Mouse (Mus musculus): ENCODE measurements around the gene Sdk1. TPM values are rescaled to one million over a fixed set of nuclear protein-coding genes. Genes with fewer than 3 reads are reported as not detected.
"Not testable (repeated sequence)": the region's sequence is repeated elsewhere in the genome, so short reads cannot be mapped to it uniquely, and the experiment has no call there.

Sdk1 gene
- total RNA-seq, 2 experiments from 2014 or later: 8.1 to 8.2 TPM

- no peak for DNase-seq (ENCODE audit: extremely low spot score in 1 of 2, low spot score in 1 of 2)
These were observed 374.5 kb downstream of the Sdk1 start for GRCm38 (mm10) chr5:141615763-141616162.

DNA sequence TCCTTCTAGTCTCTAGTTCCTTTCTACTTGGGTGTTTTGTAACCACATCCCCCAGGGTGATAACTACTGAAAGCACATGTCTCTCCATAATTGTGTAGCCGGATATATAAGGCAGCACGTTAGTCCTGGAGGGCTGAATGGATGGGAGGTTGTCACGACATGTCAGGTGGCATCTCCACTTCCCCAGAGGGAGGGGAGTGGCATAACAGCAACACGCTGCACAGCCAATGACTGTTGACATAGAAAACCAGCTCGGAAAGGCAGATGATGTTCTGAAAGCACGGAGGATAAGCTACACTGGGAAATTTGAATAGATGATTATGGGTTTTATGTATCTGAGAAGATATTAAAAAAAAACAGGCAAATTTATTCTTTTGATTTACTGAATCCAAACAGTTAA is 376.4 kb downstream of the Sdk1 start:
- DNase-seq (ENCODE audit: extremely low spot score in 1 of 2, low spot score in 1 of 2): no peak

DNA sequence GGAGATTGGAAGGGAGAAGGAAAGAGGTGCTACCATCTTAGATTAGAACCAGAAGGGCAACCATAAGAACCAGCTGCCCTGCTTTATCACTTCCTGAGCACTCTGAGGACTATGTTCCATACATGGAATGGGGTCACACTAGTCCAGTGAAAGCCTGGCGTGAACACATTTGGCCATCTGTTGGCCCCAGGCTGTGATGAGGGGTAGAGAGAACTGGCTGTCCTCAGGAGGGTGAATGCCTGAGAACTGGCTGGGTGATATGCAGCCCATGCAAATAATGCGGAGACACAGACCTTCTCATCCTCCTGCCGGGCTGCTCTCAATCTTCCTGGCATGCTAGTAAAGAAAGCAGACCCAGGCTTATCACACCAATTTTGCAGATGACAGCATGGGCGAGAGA is 384.1 kb downstream of the Sdk1 start:
- no peak for DNase-seq (ENCODE audit: extremely low spot score in 1 of 2, low spot score in 1 of 2)

- DNase-seq (ENCODE audit: extremely low spot score in 1 of 2, low spot score in 1 of 2): no peak
These were observed 390.4 kb downstream of the Sdk1 start for GRCm38 (mm10) chr5:141631641-141632040.

GRCm38 (mm10) chr5:141633271-141633670 is 392.0 kb downstream of the Sdk1 start:
- DNase-seq (ENCODE audit: extremely low spot score in 1 of 2, low spot score in 1 of 2): no peak

GRCm38 (mm10) chr5:141636406-141636805 is 395.1 kb downstream of the Sdk1 start:
- no peak for DNase-seq (ENCODE audit: extremely low spot score in 1 of 2, low spot score in 1 of 2)

DNA sequence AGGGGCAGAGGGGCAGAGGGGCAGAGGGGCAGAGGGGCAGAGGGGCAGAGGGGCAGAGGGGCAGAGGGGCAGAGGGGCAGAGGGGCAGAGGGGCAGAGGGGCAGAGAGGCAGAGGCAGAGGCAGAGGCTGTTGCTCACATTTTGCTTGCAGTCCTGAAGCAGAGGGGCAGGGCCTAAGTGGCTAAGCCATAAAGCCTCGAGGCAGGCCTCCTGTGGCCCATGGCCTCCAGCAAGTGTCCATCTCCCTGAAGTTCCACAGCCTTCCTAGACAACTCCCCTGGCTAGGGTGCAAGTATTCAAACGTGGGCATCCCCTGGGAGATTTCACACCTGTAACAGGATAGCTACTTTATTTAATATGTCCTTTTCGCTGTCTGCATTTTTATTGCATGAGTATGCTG is 395.8 kb downstream of the Sdk1 start:
- DNase-seq (ENCODE audit: extremely low spot score in 1 of 2, low spot score in 1 of 2): not testable (repeated sequence)

- DNase-seq (ENCODE audit: extremely low spot score in 1 of 2, low spot score in 1 of 2): no peak
These were observed 404.4 kb downstream of the Sdk1 start for GRCm38 (mm10) chr5:141645671-141646070.

DNA sequence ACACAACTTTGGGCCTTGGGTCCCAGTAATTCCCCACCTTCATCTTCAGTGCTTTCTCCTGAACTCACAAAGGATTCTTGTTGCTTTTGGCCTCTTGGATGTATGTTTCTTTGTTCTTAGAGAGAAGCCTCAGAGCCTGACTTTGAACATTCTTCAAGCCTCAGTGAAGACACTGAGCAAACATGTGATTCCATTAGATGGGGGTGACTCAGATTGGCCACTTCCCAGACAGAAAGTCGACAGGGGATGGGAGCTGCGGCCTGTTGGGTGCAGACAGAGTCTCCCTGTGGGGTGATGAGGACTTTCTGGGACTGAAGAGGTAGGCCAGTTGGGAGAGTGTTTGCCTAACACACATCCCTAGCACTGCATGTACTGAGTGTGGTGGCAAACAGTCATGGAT is 405.3 kb downstream of the Sdk1 start:
- no peak for DNase-seq (ENCODE audit: extremely low spot score in 1 of 2, low spot score in 1 of 2)

- no peak for DNase-seq (ENCODE audit: extremely low spot score in 1 of 2, low spot score in 1 of 2)
These were observed 408.6 kb downstream of the Sdk1 start for GRCm38 (mm10) chr5:141649831-141650375.

- no peak for DNase-seq (ENCODE audit: extremely low spot score in 1 of 2, low spot score in 1 of 2)
These were observed 410.5 kb downstream of the Sdk1 start for GRCm38 (mm10) chr5:141651690-141652377.

GRCm38 (mm10) chr5:141676371-141676770 is 435.1 kb downstream of the Sdk1 start:
- no peak for DNase-seq (ENCODE audit: extremely low spot score in 1 of 2, low spot score in 1 of 2)

GRCm38 (mm10) chr5:141677034-141677433 is 435.7 kb downstream of the Sdk1 start:
- DNase-seq (ENCODE audit: extremely low spot score in 1 of 2, low spot score in 1 of 2): no peak

- no peak for DNase-seq (ENCODE audit: extremely low spot score in 1 of 2, low spot score in 1 of 2)
These were observed 436.6 kb downstream of the Sdk1 start for GRCm38 (mm10) chr5:141677841-141678240.

DNA sequence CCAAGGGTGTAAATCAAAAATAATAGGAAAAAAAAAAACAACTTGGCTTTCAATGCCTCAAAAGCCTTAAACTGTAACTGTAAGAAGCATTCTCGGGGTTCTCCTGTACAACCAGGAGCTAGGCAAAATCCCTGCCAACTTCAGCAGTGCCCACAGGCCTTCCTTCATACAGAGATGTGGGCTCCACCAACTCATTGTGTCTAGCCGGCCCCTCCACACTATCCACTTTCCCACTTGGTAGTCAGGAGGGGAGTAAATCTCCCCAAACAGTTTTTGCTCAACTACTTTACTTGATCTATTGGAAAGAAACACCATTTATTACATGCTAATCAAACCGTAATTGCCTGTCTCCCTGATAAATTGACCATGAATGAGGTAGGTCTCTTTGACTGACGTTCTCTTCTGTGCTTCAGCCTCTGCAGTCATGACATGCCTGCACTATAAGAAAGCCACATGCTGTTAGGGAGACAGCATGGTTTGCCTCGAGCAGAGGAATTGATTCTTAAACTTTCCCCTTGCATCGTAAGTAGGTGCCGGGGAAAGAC is 445.7 kb downstream of the Sdk1 start:
- DNase-seq (ENCODE audit: extremely low spot score in 1 of 2, low spot score in 1 of 2): no peak

DNA sequence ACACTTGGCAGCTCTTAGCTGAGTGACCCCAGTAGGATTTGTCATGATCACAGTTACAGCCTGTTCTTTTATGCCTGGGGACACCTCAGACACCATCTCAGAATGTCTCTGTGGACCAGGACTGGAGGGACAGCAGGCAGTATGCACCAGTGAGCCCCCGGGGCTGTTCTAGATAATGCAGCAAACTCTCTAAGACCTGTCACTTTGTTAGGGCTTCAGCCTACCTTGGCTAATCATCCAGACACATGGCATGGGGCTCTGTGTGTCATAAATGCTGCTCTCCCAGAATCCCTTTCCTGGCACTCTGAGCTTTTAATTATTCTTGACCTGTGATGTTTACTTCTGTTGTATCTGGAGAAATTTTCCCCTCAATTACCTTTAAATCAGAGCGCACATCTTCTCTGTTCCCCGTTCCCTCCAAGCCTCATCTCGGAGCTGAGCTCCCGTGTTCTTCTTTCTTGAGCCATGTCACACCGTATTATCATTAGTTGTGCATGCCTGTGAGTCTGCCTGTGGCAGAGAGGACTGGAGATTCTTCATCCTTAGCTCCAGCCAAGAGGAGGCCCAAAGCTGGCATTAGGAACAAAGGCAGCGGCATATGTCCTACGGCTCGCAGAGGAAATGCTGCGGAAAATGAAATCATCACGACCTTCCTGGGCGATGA is 448.3 kb downstream of the Sdk1 start:
- no peak for DNase-seq (ENCODE audit: extremely low spot score in 1 of 2, low spot score in 1 of 2)

DNA sequence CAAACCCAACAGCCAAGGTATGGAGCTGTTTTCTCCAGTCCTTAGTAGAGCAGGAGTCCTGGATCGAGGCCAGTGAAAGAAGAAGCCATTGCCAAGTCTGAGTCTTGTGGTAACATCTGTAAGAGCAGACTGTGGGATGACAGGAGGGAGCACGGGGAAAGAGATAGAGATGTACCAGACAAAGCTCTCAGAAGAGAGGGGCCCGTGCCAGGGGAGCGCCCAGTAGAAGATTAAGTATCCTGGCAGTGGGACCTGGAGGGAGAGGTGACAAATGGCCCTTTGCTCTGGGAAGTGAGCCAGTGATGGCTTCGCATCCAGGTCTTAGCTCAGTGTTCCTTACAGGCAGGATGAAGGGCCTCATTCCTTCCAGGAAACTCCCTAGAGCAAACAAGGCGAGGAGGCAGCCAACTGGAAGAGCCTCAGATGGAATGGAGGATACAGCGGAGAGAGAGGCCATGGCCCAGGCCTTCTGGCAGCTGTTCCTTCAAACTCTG is 450.2 kb downstream of the Sdk1 start:
- DNase-seq (ENCODE audit: extremely low spot score in 1 of 2, low spot score in 1 of 2): no peak

- DNase-seq (ENCODE audit: extremely low spot score in 1 of 2, low spot score in 1 of 2): no peak
These were observed 452.4 kb downstream of the Sdk1 start for GRCm38 (mm10) chr5:141693716-141694115.

- no peak for DNase-seq (ENCODE audit: extremely low spot score in 1 of 2, low spot score in 1 of 2)
These were observed 453.6 kb downstream of the Sdk1 start for GRCm38 (mm10) chr5:141694901-141695300.

DNA sequence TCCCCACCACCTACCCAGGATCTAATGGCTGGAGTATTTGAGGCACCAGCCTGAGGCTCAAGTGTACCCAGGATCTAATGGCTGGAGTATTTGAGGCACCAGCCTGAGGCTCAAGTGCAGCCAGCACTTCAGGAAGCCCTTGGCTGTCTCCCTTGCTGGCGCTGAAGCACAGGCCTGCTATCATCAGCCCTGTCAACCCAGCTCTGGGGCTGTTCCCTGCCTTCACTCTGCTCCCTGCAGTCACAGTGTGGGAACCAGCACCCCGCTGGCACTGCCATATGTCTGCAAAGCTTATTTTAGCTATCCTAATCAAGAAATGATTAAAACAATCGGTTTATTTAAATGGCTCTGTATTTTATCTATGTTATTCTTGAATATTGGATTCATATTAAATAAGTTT is 457.1 kb downstream of the Sdk1 start:
- DNase-seq (ENCODE audit: extremely low spot score in 1 of 2, low spot score in 1 of 2): peak; percentile 6 to 8

DNA sequence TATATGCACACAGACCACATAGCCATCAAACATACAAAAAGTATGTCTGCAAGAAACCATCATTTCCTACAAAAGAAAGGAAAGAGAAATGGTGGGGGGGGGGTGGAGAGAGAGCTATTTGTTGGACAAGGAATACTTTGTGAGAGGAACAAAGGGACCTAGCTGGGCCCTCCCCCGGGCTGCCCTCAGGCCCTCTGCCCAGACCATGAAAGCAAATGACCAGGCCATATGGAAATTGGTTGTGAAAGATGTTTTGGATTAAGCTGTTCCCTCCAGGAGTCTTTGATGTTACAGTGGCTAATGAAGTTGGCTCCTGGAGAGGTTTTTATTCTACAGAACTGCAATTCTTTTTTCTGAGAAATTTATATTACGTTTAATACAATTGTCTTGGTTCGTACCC is 479.5 kb downstream of the Sdk1 start:
- no peak for DNase-seq (ENCODE audit: extremely low spot score in 1 of 2, low spot score in 1 of 2)

Measured in layer of hippocampus, postnatal 25 days (tissue).